Mouse (Mus musculus): Measurements from ENCODE around the gene Esrrg.

DNA sequence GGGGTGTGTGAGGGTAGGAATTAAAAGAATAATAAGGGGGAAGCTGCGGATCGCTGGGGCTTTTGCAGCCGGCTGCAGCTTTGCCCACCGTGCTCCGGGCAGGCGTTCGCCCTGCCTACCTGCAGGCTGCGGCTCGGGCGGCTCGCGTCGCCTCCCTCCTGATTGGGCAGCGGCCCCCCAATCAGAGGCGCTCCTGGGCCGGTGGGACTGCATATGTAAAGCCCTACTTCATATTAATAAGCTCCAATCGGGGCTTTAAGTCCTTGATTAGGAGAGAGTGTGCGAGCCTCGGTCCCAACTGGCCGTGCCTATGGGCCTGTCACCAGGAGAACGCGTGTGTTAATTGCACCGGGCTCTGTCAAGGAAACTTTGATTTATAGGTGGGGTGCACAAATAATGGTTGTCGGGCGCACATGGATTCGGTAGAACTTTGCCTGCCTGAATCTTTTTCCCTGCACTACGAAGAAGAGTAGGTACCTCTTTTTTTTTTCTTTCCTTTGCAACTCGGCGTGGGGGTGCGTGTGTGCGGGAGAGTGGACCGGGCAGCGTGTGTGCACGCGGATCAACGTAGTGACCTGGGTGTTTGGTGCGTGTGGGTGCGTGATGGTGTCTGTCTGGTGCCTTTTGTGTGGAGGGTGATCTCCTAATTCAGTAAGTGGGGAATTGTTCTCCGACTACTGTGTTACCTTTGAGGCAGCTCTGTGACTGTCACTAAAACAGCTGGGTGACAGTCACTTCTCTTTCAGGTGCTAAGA is 389.2 kb downstream of the Esrrg start:
- TF ChIP-seq POLR2A (IDR thresholded peaks at IDR 0.05; ENCODE audit: low read depth, low read length) (no peak), CTCF (IDR thresholded peaks at IDR 0.05; ENCODE audit: extremely low read depth, insufficient read depth, insufficient read length, insufficient replicate concordance) (no peak)
